Mouse (Mus musculus): Measurements from ENCODE around the gene Aox2.

DNA sequence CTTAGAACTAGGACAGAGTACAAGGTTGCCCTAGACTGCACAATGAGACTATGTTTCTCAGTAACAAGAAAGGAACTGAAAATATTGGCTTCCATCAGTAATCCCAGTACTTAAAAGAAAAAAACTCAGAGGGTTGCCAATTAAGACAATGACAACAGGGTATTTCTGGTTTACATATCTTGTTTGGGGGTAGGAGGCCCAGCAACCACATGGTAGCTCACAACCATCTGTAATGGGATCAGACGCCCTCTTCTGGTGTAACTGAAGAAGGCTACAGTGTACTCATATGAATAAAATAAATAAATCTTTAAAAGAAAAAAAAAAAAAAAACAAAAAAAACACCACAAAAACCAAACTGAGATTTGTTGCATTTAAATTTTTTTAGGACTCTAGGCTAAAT lies 137.3 kb downstream of the Aox2 start:
- TF ChIP-seq CTCF (IDR thresholded peaks at IDR 0.05; ENCODE audit: low read depth) (peak; percentile 58), EP300 (optimal IDR thresholded peaks at IDR 0.05) (no peak)

Measured in stomach, postnatal 0 days (tissue).